Mouse (Mus musculus) small intestine, adult 2 months (tissue): Measurements from ENCODE around the gene Ces1a. TPM values are rescaled to one million over a fixed set of nuclear protein-coding genes. Genes with fewer than 3 reads are reported as not detected.
A peak's percentile ranks its signal among the peaks of the same experiment; 100 is the strongest.

Experiments used
- H3K27ac ChIP-seq: fragments of 200-500 bp; 2 replicates; pipeline ENCODE4 v1.5.1; 2012; ENCODE audit warnings: low read depth, low read length, control low read depth, inconsistent platforms; ENCODE audit not compliant: insufficient read depth
- H3K27me3 ChIP-seq: fragments of 200-500 bp; 2 replicates; pipeline ENCODE4 v1.6.1; 2012; ENCODE audit warnings: mild to moderate bottlenecking, moderate library complexity, low read length, inconsistent platforms; ENCODE audit not compliant: control insufficient read depth, insufficient read depth
- H3K36me3 ChIP-seq: fragments of 200-500 bp; 2 replicates; pipeline ENCODE4 v1.6.1; 2012; ENCODE audit warnings: mild to moderate bottlenecking, low read length, control low read depth, inconsistent platforms; ENCODE audit not compliant: control insufficient read depth, insufficient read depth
- H3K4me1 ChIP-seq: fragments of 200-500 bp; 2 replicates; pipeline ENCODE4 v1.6.1; 2012; ENCODE audit warnings: low read length, inconsistent platforms, mixed read lengths; ENCODE audit not compliant: control insufficient read depth, insufficient read depth, insufficient read length
- H3K4me3 ChIP-seq: fragments of 200-500 bp; 2 replicates; pipeline ENCODE4 v1.5.1; 2012; ENCODE audit warnings: low read depth, mild to moderate bottlenecking, control low read depth, inconsistent platforms, low read length, moderate library complexity
- CTCF ChIP-seq: fragments of 200-500 bp; IDR thresholded peaks from 2 replicates; pipeline ENCODE4 v1.5.1; 2012; ENCODE audit warnings: low read depth, mild to moderate bottlenecking, control low read depth, inconsistent platforms, low read length, moderate library complexity, mixed read lengths; ENCODE audit not compliant: insufficient replicate concordance, insufficient read length; ENCODE audit errors: extremely low read depth
- POLR2A ChIP-seq: fragments of 200-500 bp; IDR thresholded peaks from 2 replicates; pipeline ENCODE4 v1.6.1; 2012; ENCODE audit warnings: low read depth, mild to moderate bottlenecking, control low read depth, inconsistent platforms, low read length, moderate library complexity
- WGBS: fragments of 180-500 bp; shearing (Covaris S2); methylation state at CpG from one replicate; pipeline ENCODE4 v1.1.7; 2018; 5-methylcytosine and 5-hydroxymethylcytosine counted together
- polyA plus RNA-seq: library from polyadenylated mRNA; depleted of rRNA; stranded (reverse); fragments of >200 nt; gene quantifications from 2 replicates; pipeline ENCODE4 v1.2.3, GENCODE M21; 2012

Gene Ces1a
- polyA plus RNA-seq, 1 experiment = 0.05 TPM

GRCm38 (mm10) chr8:93040256-93040655 is 7.7 kb downstream of the Ces1a start:
- Histone ChIP-seq H3K4me1 (peaks cover 3% of the 10 kb centered on the region; the same call in 1 of the 2 replicates), H3K4me3 (no peak overlapping the region), H3K27me3 (no peaks in the 10 kb centered on the region), H3K27ac (no peak overlapping the region), H3K36me3 (no peaks in the 10 kb centered on the region)
- no peak for TF ChIP-seq CTCF
- no peak for TF ChIP-seq POLR2A
- 69% methylated on average over 2 of the region's 2 CpGs for WGBS

DNA sequence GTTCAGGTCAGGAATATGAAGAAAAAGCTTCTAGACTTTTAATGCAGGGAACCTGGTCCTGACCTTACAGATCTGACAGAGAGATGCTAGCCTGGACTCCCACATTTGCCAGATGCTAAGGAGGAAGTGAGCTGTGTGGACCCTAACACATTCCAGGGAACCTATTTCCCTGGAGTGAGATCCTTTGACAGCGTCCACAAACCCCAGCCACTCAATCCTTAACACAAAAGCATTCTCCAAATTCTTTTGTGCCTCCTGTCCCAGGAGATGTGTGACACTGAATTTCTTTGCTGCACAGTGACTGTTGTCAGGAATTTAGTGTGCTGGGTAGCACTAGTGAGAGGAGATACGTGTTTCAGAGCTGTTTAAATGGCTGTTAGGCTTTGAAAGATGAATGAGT is 9.2 kb downstream of the Ces1a start:
- peaks cover 3% of the 10 kb centered on the region; the same call in 1 of the 2 replicates for H3K4me1 ChIP-seq
- H3K36me3 ChIP-seq = no peaks in the 10 kb centered on the region
- no peak overlapping the region for H3K27ac ChIP-seq
- H3K4me3 ChIP-seq = no peak overlapping the region
- no peak for TF ChIP-seq POLR2A
- no peak for TF ChIP-seq CTCF
- H3K27me3 ChIP-seq = no peaks in the 10 kb centered on the region
- WGBS = 14% methylated on average over 2 of the region's 2 CpGs

GRCm38 (mm10) chr8:93030664-93031063 is 17.3 kb downstream of the Ces1a start:
- H3K27me3 ChIP-seq = no peaks in the 10 kb centered on the region
- no peaks in the 10 kb centered on the region for H3K36me3 ChIP-seq
- peak overlapping the region; percentile 83 for H3K27ac ChIP-seq
- TF ChIP-seq POLR2A (no peak), CTCF (no peak)
- H3K4me1 ChIP-seq = peaks cover 10% of the 10 kb centered on the region; the same call in 1 of the 2 replicates
- WGBS = 30% methylated on average over 2 of the region's 2 CpGs
- no peak overlapping the region for H3K4me3 ChIP-seq

DNA sequence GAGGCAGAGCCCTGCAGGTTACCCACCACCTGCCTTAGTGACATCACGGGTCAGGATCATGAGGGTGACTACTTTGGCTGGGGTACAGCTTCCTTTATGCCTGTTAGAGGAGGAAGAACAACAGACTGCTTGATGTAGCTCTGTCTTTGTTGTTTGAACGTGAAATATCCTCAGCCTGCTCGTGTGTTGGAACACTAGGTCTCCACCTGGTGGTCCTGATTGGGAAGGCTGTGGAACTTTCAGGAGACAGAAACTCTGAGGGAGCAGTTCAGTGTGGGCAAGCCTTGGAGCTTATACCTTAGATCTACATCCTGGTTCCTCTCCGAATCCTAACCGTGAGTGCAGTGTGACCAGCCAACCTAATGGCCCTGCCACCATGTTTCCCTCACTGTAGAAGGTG is 26.3 kb downstream of the Ces1a start:
- TF ChIP-seq POLR2A (no peak), CTCF (no peak)

GRCm38 (mm10) chr8:93014300-93014699 is 33.7 kb downstream of the Ces1a start:
- TF ChIP-seq POLR2A (no peak), CTCF (no peak)
- no peaks in the 10 kb centered on the region for H3K36me3 ChIP-seq
- 20% methylated on average over 4 of the region's 4 CpGs for WGBS
- no peak overlapping the region for H3K4me3 ChIP-seq
- H3K27ac ChIP-seq = no peak overlapping the region
- H3K4me1 ChIP-seq = no peaks in the 10 kb centered on the region; the same call in 1 of the 2 replicates
- H3K27me3 ChIP-seq = no peaks in the 10 kb centered on the region

More for the DNA sequence above, 26.3 kb downstream of the Ces1a start:
- no peaks in the 10 kb centered on the region for H3K27me3 ChIP-seq
- WGBS = 55% methylated on average over 5 of the region's 5 CpGs
- no peaks in the 10 kb centered on the region for H3K36me3 ChIP-seq
- no peak overlapping the region for H3K4me3 ChIP-seq
- no peaks in the 10 kb centered on the region for H3K4me1 ChIP-seq
- H3K27ac ChIP-seq = no peak overlapping the region

DNA sequence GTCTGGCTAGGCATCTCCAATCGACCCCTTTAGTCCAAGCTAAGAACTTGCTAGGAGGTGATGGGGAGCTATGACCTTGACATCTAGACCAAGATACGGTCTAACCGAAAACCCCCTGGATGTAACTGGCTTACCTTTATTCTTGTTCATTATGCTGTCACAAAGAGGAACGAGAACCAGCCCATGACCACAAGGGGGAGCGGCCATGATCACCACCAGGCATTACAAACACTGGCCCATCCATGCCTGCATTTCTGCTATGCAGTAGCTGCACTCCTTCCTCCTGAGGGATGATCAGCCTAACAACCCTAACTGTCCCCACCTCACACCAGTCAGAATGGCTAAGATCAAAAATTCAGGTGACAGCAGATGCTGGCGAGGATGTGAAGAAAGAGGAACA is 35.8 kb downstream of the Ces1a start:
- no peak overlapping the region for H3K4me3 ChIP-seq
- no peaks in the 10 kb centered on the region for H3K27me3 ChIP-seq
- TF ChIP-seq POLR2A (no peak), CTCF (peak; percentile 35; the same call in 1 of the 2 replicates)
- no peaks in the 10 kb centered on the region for H3K36me3 ChIP-seq
- H3K4me1 ChIP-seq = no peaks in the 10 kb centered on the region; the same call in 1 of the 2 replicates
- H3K27ac ChIP-seq = no peak overlapping the region
- 72% methylated on average over 6 of the region's 6 CpGs for WGBS

DNA sequence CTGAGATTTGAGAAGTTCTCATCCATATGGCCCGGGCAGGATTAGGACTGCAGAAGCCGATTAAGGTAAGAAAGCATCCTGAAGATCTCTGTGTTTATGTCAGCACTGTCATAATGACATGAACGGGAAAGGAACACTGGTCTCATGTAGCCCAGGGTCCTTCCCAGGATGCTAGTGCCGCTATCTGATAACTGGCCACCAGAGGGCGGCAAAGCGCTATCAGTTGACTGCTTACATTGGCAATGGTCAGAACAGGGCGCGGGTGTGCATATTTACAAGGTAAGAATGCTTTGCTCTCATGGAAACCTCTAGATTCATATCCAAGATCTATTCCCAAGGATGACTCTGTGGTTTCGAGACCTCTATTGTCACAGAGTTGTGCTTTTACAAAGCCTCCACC is 36.6 kb downstream of the Ces1a start:
- Histone ChIP-seq H3K4me3 (no peak overlapping the region), H3K27ac (no peak overlapping the region), H3K4me1 (no peaks in the 10 kb centered on the region; the same call in 1 of the 2 replicates), H3K27me3 (no peaks in the 10 kb centered on the region), H3K36me3 (no peaks in the 10 kb centered on the region)
- WGBS = 7% methylated on average over 9 of the region's 9 CpGs
- TF ChIP-seq POLR2A (no peak), CTCF (peak; percentile 86; the same call in 1 of the 2 replicates)

GRCm38 (mm10) chr8:93010286-93010685 is 37.7 kb downstream of the Ces1a start:
- Histone ChIP-seq H3K4me3 (no peak overlapping the region), H3K27me3 (no peaks in the 10 kb centered on the region), H3K36me3 (no peaks in the 10 kb centered on the region), H3K27ac (no peak overlapping the region), H3K4me1 (no peaks in the 10 kb centered on the region; the same call in 1 of the 2 replicates)
- TF ChIP-seq POLR2A (no peak), CTCF (no peak)
- 22% methylated on average over 5 of the region's 5 CpGs for WGBS
